Mouse (Mus musculus): Measurements from ENCODE around the gene Akt2.

- TF ChIP-seq CTCF (IDR thresholded peaks at IDR 0.05; ENCODE audit: control insufficient read depth, insufficient read depth, insufficient read length) (no peak), MAX (IDR thresholded peaks at IDR 0.05) (no peak)
Measured at GRCm38 (mm10) chr7:27683218-27683617, 91.9 kb downstream of the Akt2 start.

Measured in C2C12 (cell line).